Mouse (Mus musculus): ENCODE measurements at regions not wholly inside any gene's neighbourhood (a gene's known extent, or its start where the extent isn't known, plus 50 kb on each side); places are given as distances from the start of the nearest gene placed in this dataset.

DNA sequence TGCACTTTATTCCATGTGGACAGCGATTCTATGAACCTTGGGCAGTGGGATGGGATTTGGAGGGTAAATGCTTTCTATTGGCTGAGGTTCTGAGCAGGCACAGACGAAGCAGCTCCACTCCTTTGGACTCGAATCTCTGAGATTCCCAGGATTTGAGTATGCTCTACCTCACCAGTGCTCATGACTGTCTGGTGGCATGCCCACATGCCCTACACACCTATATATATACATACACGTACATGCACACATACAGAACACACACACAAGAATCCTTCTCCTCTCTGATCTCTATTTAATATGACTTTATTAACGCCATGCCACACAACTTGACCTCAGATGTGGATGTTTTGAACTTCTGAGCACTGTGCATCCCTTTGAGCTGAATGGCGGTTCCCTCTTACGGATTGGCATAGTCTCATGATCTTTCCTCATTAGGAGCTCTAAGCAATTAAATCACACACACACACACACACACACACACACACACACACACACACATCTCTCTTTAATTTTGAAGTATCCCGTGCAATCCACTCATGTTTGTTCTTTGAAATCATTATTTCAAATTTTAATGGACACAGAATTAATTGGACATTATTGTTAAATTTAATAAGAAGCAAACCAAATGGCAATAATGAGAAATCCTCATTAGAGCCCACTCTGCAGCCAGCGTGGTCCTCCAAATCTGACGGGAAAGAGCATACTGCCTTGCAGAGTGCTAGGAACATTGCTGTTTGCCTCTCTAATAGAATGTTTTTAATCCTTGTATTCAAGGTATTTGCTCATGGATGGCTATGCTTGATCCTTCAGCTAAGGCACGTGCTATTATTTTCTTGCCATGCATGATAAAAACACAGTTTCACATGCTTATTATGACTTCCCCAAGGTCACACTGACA lies 205.1 kb upstream of the Kirrel3 start:
- TF ChIP-seq CTCF (IDR thresholded peaks at IDR 0.05; ENCODE audit: borderline replicate concordance, insufficient read depth, low read depth, low read length) (no peak), POLR2A (IDR thresholded peaks at IDR 0.05; ENCODE audit: borderline replicate concordance, insufficient read depth, low read length) (no peak)

Data from cerebellum, adult 2 months (tissue).